Mouse (Mus musculus) hindbrain, embryonic 11.5 days (tissue): ENCODE measurements around the gene Olfr1350. TPM values are rescaled to one million over a fixed set of nuclear protein-coding genes. Genes with fewer than 3 reads are reported as not detected.

Experiments used
- polyA plus RNA-seq: library from polyadenylated mRNA; unstranded; fragments of >200 nt; fragmentation: Nextera tagmentation; extraction: Ambion mirVana; gene quantifications from 2 replicates; pipeline ENCODE4 v1.2.1, GENCODE M21; 2014

Gene Olfr1350
- polyA plus RNA-seq, 1 experiment from 2014 or later = not detected

Other genes starting within 250 kb of the Olfr1350 start
- 8.5 and 10.3 TPM in 2 replicates for gene Zfp583, start 233.6 kb upstream of the Olfr1350 start, polyA plus RNA-seq
- 2.5 and 3.7 TPM in 2 replicates for gene Gm3854, start 221.1 kb upstream of the Olfr1350 start, polyA plus RNA-seq
- gene Zfp78, start 201.6 kb upstream of the Olfr1350 start, polyA plus RNA-seq = 3.4 and 3.5 TPM in 2 replicates
- 14.2 and 15.3 TPM in 2 replicates for gene Zfp28, start 181.5 kb upstream of the Olfr1350 start, polyA plus RNA-seq
- 0.76 and 0.78 TPM in 2 replicates for gene Smim17, start 166.1 kb upstream of the Olfr1350 start, polyA plus RNA-seq
- not detected in 2 replicates for gene Gm20715, start 154.6 kb upstream of the Olfr1350 start, polyA plus RNA-seq
- gene Olfr1344, start 126.2 kb upstream of the Olfr1350 start, polyA plus RNA-seq = not detected in 2 replicates
- 0.03 TPM in 1 of 2 replicates, not detected in the other for gene Olfr1336, start 108.7 kb upstream of the Olfr1350 start, polyA plus RNA-seq
- gene Olfr1346, start 97.7 kb upstream of the Olfr1350 start, polyA plus RNA-seq = not detected in 2 replicates
- gene Olfr5, start 77.9 kb upstream of the Olfr1350 start, polyA plus RNA-seq = not detected in 2 replicates
- not detected in 2 replicates for gene Olfr1347, start 65.1 kb upstream of the Olfr1350 start, polyA plus RNA-seq
- not detected in 2 replicates for gene Olfr1348, start 56.1 kb upstream of the Olfr1350 start, polyA plus RNA-seq
- not detected in 2 replicates for gene Olfr1349, start 41.9 kb upstream of the Olfr1350 start, polyA plus RNA-seq
- gene Zim1, start 131.6 kb downstream of the Olfr1350 start, polyA plus RNA-seq = 2.1 and 2.6 TPM in 2 replicates
- gene Peg3, start 165.6 kb downstream of the Olfr1350 start, polyA plus RNA-seq = 112 and 126 TPM in 2 replicates
- gene Usp29, start 165.7 kb downstream of the Olfr1350 start, polyA plus RNA-seq = 12.4 and 15.1 TPM in 2 replicates